Mouse (Mus musculus) embryonic fibroblast, embryonic 13.5 days (primary cell): ENCODE measurements around the gene Btbd16.

Experiments used
- CTCF ChIP-seq: IDR thresholded peaks from 2 replicates; pipeline ENCODE4 v1.5.1; 2011; ENCODE audit warnings: mild to moderate bottlenecking, control low read depth, low read length, moderate library complexity, borderline replicate concordance; ENCODE audit not compliant: insufficient read depth
- POLR2A ChIP-seq: IDR thresholded peaks from 2 replicates; pipeline ENCODE4 v1.6.1; 2011; ENCODE audit warnings: low read depth, mild to moderate bottlenecking, control low read depth, low read length, moderate library complexity

DNA sequence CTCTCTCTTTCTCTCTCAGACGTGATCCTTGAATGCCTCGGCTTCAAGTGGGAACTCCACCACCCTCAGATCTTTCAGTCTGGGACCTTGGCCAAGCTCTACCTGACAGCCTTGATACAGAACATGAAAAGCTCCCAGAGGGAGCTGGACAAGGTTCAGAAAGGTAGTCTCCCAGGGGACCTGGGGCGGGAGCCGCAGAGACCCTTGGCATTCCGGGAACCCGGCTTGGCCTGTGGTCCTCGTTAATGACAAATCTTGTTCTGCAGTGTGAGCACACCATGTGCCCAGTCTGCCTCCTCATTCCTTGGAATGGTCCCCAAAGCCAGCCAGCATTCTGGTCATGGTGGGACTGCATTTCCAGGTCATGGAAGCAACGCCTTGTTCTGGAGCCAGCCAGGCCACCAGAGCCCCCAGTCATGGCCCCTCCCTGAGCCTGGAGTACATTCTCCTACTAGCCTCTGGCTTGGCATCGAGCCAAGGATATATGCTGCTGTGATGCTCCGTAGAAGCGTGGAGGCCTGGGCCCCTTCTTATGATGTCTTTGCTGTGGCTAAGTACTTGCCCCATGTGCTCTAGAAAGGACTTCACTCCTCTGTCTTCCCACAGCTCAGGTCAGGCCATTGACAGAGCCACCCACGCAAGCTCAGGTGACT, 12.2 kb downstream of the Btbd16 start:
- TF ChIP-seq POLR2A, result no peak
- TF ChIP-seq CTCF, result no peak
